Mouse (Mus musculus): ENCODE measurements around the gene Gm11985. TPM values are rescaled to one million over a fixed set of nuclear protein-coding genes. Genes with fewer than 3 reads are reported as not detected.
"Not testable (repeated sequence)": the region's sequence is repeated elsewhere in the genome, so short reads cannot be mapped to it uniquely, and the experiment has no call there.

Gene Gm11985
- polyA plus RNA-seq, 1 experiment from 2014 or later: not detected

DNA sequence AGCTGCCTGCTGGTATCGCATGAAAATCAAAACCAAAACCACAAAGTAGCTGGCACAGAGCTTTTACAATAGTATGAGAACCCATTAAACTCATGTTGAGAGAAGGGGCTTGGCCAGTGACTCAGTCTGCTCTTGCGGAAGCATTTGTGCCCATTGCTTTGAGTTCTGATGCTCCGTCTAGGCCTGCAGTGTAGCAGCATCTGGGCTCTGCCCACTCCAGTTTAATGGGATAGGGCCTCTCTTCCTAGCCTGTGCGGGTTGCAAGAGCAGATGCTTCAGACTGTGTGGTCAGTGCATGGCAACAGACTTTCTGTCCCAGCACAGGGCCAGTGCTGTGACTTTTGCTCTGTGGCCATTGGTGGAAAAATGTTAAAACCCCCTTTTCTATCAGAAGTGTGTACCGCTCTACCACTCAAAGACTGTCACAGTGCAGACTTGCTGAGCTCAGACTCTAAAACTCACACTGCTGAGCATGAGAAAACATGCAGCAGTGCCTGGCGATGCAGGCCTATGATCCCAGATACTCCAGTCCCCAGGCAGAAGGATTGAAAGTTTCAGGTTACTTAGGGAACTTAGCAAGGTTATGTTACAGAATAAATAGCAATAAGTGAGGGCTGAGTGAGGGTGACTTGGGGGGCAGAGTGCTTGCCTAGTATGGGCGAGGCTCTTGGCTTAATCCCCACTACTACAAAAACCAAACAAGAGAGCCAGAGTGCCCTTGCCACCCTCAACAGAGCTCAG, 38.6 kb upstream of the Gm11985 start:
- Histone ChIP-seq H3K36me3 (ENCODE audit: control insufficient read depth, insufficient read depth, low read length) (no peaks in the 10 kb centered on the region), H3K27me3 (ENCODE audit: control insufficient read depth, insufficient read depth, low read length) (no peaks in the 10 kb centered on the region), H3K4me3 (ENCODE audit: low read depth, low read length) (no peak overlapping the region), H3K9ac (ENCODE audit: low read depth, low read length) (no peak overlapping the region), H3K4me1 (replicated peaks; ENCODE audit: control insufficient read depth, insufficient read depth, low read length) (no peaks in the 10 kb centered on the region), H3K9me3 (ENCODE audit: control insufficient read depth, low read length) (no peaks in the 10 kb centered on the region), H3K27ac (ENCODE audit: low read depth, low read length) (no peak overlapping the region), H3K4me2 (replicated peaks; ENCODE audit: low read depth, low read length) (no peak overlapping the region)
- ATAC-seq (ENCODE audit: low FRiP score) (no peak), DNase-seq (ENCODE audit: low spot score) (no peak)
- WGBS: 77% methylated on average over 7 of the region's 7 CpGs

DNA sequence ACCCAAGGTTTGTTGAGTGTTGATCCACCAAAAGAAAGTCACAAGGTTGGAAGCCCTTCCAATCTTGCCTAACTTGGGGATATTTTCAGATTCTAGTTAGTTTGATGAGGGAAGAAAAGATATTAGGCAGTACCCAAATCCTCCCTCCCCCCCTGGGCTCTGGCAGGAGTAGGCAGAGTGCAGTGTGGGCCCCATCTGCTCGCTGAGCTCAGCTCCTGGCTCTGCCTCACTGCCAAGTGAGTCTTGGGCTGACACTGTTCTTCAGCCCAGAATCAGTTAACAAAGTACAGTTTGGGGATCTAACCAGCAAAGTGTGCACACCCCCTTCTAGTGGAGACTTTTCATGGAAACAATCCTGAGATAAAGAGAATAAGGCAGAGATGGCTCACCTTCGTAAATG, 37.8 kb upstream of the Gm11985 start:
- Histone ChIP-seq H3K27me3 (ENCODE audit: control insufficient read depth, insufficient read depth, low read length) (no peaks in the 10 kb centered on the region), H3K27ac (ENCODE audit: low read depth, low read length) (no peak overlapping the region), H3K9ac (ENCODE audit: low read depth, low read length) (no peak overlapping the region), H3K9me3 (ENCODE audit: control insufficient read depth, low read length) (no peaks in the 10 kb centered on the region), H3K4me1 (replicated peaks; ENCODE audit: control insufficient read depth, insufficient read depth, low read length) (no peaks in the 10 kb centered on the region), H3K4me2 (replicated peaks; ENCODE audit: low read depth, low read length) (no peak overlapping the region), H3K36me3 (ENCODE audit: control insufficient read depth, insufficient read depth, low read length) (no peaks in the 10 kb centered on the region), H3K4me3 (ENCODE audit: low read depth, low read length) (no peak overlapping the region)
- WGBS: 81% methylated on average over 2 of the region's 2 CpGs
- DNase-seq (ENCODE audit: low spot score) (no peak), ATAC-seq (ENCODE audit: low FRiP score) (no peak)

DNA sequence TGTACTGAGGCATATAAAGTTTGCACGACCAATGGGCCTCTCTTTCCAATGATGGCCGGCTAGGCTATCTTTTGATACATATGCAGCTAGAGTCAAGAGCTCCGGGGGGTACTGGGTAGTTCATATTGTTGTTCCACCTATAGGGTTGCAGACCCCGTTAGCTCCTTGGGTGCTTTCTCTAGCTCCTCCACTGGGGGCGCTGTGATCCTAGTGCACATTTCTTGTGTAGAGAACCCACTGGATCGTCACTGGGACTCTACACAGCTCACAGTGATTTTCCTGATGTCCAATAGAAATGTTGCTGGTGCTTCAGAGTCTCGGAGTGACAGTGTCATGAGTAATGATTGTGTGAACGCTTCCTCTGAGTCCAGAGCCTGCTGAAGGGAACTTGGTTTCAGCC, 33.5 kb upstream of the Gm11985 start:
- not testable (repeated sequence) for H3K9ac ChIP-seq (ENCODE audit: low read depth, low read length); H3K36me3 ChIP-seq (ENCODE audit: control insufficient read depth, insufficient read depth, low read length); H3K4me3 ChIP-seq (ENCODE audit: low read depth, low read length); H3K27ac ChIP-seq (ENCODE audit: low read depth, low read length); H3K4me2 ChIP-seq (replicated peaks; ENCODE audit: low read depth, low read length); H3K4me1 ChIP-seq (replicated peaks; ENCODE audit: control insufficient read depth, insufficient read depth, low read length); H3K27me3 ChIP-seq (ENCODE audit: control insufficient read depth, insufficient read depth, low read length); H3K9me3 ChIP-seq (ENCODE audit: control insufficient read depth, low read length); ATAC-seq (ENCODE audit: low FRiP score)
- 77% methylated on average over 8 of the region's 8 CpGs for WGBS
- DNase-seq (ENCODE audit: low spot score): peak; percentile 19

DNA sequence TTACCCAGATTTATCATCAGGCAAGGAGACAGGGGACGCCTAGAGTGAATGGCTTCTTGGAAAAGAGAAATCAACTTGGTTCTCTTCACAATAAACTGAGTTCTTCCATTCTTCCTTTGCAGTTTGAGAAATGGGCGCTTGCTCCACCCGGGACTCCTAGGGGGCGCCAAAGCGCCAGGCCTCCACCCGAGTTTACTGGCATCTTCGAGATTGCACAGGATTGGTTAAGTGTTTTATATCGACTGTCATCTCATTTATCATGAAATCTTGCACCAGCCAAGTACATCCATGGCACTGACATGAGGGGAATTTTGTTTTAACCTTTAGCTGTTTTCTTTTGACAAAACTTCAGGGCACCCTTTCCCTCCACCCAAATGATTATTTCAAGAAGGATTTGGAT, 27.3 kb upstream of the Gm11985 start:
- peaks cover 27% of the 10 kb centered on the region for H3K27me3 ChIP-seq (ENCODE audit: control insufficient read depth, insufficient read depth, low read length)
- no peaks in the 10 kb centered on the region for H3K9me3 ChIP-seq (ENCODE audit: control insufficient read depth, low read length)
- H3K4me1 ChIP-seq (replicated peaks; ENCODE audit: control insufficient read depth, insufficient read depth, low read length): no peaks in the 10 kb centered on the region; the same call in 1 of the 2 replicates
- no peak overlapping the region for H3K4me3 ChIP-seq (ENCODE audit: low read depth, low read length)
- DNase-seq (ENCODE audit: low spot score) (peak; percentile 80), ATAC-seq (ENCODE audit: low FRiP score) (no peak)
- H3K27ac ChIP-seq (ENCODE audit: low read depth, low read length): no peak overlapping the region
- no peak overlapping the region for H3K4me2 ChIP-seq (replicated peaks; ENCODE audit: low read depth, low read length)
- H3K9ac ChIP-seq (ENCODE audit: low read depth, low read length): no peak overlapping the region
- 15% methylated on average over 8 of the region's 8 CpGs for WGBS
- H3K36me3 ChIP-seq (ENCODE audit: control insufficient read depth, insufficient read depth, low read length): no peaks in the 10 kb centered on the region

DNA sequence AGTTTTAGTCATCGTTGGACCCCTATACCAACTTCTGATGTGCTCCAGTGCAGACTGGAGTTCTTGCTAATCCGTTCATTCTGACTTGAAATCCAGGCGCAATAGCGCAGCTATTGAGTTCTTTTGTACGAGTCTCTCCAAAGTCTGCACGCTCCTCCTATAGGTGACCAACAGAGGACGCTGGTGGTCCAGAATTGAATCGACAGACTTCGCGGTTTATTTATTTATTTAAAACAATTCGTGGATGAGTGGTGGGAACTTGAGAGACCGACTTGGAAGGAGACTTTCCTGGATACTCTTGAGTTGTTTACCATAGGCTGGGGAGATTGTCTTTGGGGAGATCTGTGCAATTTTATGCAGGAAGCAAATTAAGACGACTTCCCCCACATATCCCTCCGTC, 26.4 kb upstream of the Gm11985 start:
- Histone ChIP-seq H3K4me3 (ENCODE audit: low read depth, low read length) (peak overlapping the region; percentile 59; the same call in 1 of the 2 replicates), H3K27ac (ENCODE audit: low read depth, low read length) (no peak overlapping the region), H3K9me3 (ENCODE audit: control insufficient read depth, low read length) (no peaks in the 10 kb centered on the region), H3K4me1 (replicated peaks; ENCODE audit: control insufficient read depth, insufficient read depth, low read length) (no peaks in the 10 kb centered on the region; the same call in 1 of the 2 replicates), H3K9ac (ENCODE audit: low read depth, low read length) (no peak overlapping the region), H3K27me3 (ENCODE audit: control insufficient read depth, insufficient read depth, low read length) (peaks cover 27% of the 10 kb centered on the region), H3K4me2 (replicated peaks; ENCODE audit: low read depth, low read length) (peak overlapping the region; percentile 91), H3K36me3 (ENCODE audit: control insufficient read depth, insufficient read depth, low read length) (no peaks in the 10 kb centered on the region)
- DNase-seq (ENCODE audit: low spot score): peak; percentile 77
- no peak for ATAC-seq (ENCODE audit: low FRiP score)
- WGBS: 9% methylated on average over 14 of the region's 14 CpGs

DNA sequence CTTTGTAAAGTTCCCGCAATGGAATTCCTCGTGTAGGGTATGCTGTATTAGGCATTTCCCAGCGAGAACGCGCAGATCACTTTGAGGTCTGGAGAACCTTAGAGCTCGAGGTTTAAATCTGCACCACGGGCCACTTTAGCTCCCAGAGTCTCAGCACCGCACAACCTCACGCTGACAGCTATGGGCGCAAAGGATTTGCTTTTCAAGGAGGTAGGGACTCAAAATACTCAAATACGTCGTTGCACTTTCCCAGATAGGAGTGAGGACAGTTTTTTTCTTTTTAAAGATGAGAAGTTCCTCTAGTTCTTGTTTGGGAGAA, 25.9 kb upstream of the Gm11985 start:
- no peak for DNase-seq (ENCODE audit: low spot score)
- peak; percentile 13; the same call in 1 of the 2 replicates for ATAC-seq (ENCODE audit: low FRiP score)

DNA sequence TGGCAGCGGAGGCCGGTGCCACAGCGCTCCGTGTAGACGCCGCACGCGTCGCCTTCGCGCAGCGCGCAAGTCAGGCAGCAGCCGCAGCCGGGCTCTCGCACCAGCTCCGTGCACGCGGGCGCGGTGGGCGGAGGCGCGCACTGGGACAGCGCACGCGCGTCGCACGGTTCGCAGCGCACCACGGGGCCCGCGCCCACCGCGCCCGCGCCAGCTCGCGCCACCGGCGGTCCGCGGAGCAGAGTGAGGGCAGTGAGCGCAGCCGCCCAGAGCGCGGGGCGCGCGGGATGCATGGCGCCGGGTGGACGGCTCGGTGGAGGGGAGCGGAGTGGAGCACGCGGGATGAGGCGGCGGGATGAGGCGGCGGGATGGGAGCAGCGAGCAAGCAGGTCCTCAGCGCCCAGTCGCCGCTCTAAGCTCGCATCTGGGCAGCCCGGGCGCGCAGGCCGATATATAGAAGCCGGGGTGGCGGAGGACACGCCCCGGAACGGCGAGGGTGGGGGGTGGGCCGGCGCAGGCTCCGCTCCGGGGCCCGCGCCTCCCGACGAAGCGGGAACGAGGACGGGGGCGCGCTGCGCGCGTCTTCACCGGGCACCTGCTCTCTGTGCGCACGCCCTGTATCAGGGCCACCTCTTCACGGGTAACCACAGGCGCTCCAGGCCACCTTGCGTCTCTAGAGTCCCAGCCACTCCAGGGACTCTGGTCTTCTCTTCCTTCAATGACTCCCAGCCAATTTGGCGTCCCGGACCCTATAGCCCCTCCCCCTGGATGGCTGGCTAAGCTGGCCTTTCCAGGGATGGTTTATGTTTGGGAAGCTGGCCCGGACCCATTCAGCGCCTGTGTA, 25.4 kb upstream of the Gm11985 start, which contains the start of gene Igfbp3:
Gene Igfbp3, minus strand, starts transcription at position 423 of the 841 bp plus-strand sequence.
- Histone ChIP-seq H3K27ac (ENCODE audit: low read depth, low read length) (no peak within 1 kb of the TSS), H3K4me2 (replicated peaks; ENCODE audit: low read depth, low read length) (peak within 1 kb of the TSS; percentile 91), H3K4me1 (replicated peaks; ENCODE audit: control insufficient read depth, insufficient read depth, low read length) (no peaks in the 10 kb centered on the region; the same call in 1 of the 2 replicates), H3K36me3 (ENCODE audit: control insufficient read depth, insufficient read depth, low read length) (no peaks in the 10 kb centered on the region), H3K9me3 (ENCODE audit: control insufficient read depth, low read length) (no peaks in the 10 kb centered on the region), H3K27me3 (ENCODE audit: control insufficient read depth, insufficient read depth, low read length) (peaks cover 27% of the 10 kb centered on the region), H3K4me3 (ENCODE audit: low read depth, low read length) (peak within 1 kb of the TSS; percentile 59), H3K9ac (ENCODE audit: low read depth, low read length) (peak within 1 kb of the TSS; percentile 61)
- peak; percentile 86 for ATAC-seq (ENCODE audit: low FRiP score)
- under 1% methylated on average over 81 of the region's 104 CpGs for WGBS
- peak; percentile 81 for DNase-seq (ENCODE audit: low spot score)

More for the DNA sequence above, 25.9 kb upstream of the Gm11985 start:
- Histone ChIP-seq H3K4me1 (replicated peaks; ENCODE audit: control insufficient read depth, insufficient read depth, low read length) (no peaks in the 10 kb centered on the region; the same call in 1 of the 2 replicates), H3K4me2 (replicated peaks; ENCODE audit: low read depth, low read length) (peak overlapping the region; percentile 91), H3K4me3 (ENCODE audit: low read depth, low read length) (peak overlapping the region; percentile 59), H3K9me3 (ENCODE audit: control insufficient read depth, low read length) (no peaks in the 10 kb centered on the region), H3K27me3 (ENCODE audit: control insufficient read depth, insufficient read depth, low read length) (peaks cover 27% of the 10 kb centered on the region), H3K9ac (ENCODE audit: low read depth, low read length) (peak overlapping the region; percentile 61; the same call in 1 of the 2 replicates), H3K36me3 (ENCODE audit: control insufficient read depth, insufficient read depth, low read length) (no peaks in the 10 kb centered on the region), H3K27ac (ENCODE audit: low read depth, low read length) (no peak overlapping the region)
- 2% methylated on average over 12 of the region's 12 CpGs for WGBS

DNA sequence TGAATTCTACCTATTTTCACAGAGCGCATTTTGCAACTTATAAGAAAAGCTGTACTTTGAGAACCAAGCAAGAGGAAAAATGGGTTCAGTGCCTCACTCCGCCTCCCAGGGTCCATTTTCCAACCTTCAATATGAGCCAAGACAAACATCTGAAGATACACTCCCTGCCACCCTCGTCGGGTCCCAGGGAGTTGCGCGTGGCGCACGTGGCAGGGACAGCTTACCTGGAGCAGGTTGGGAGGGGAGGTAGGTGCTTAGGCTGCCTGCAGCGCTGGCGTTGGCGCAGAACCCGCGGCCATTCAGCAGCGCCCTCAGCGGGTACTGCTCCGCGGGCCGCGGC, 24.8 kb upstream of the Gm11985 start:
- H3K9me3 ChIP-seq (ENCODE audit: control insufficient read depth, low read length): no peaks in the 10 kb centered on the region
- no peaks in the 10 kb centered on the region for H3K36me3 ChIP-seq (ENCODE audit: control insufficient read depth, insufficient read depth, low read length)
- H3K9ac ChIP-seq (ENCODE audit: low read depth, low read length): peak overlapping the region; percentile 61; the same call in 1 of the 2 replicates
- DNase-seq (ENCODE audit: low spot score) (no peak), ATAC-seq (ENCODE audit: low FRiP score) (no peak)
- peak overlapping the region; percentile 91 for H3K4me2 ChIP-seq (replicated peaks; ENCODE audit: low read depth, low read length)
- H3K4me1 ChIP-seq (replicated peaks; ENCODE audit: control insufficient read depth, insufficient read depth, low read length): no peaks in the 10 kb centered on the region; the same call in 1 of the 2 replicates
- peaks cover 27% of the 10 kb centered on the region for H3K27me3 ChIP-seq (ENCODE audit: control insufficient read depth, insufficient read depth, low read length)
- H3K27ac ChIP-seq (ENCODE audit: low read depth, low read length): no peak overlapping the region
- 3% methylated on average over 14 of the region's 19 CpGs for WGBS
- peak overlapping the region; percentile 59 for H3K4me3 ChIP-seq (ENCODE audit: low read depth, low read length)

Measured in hindbrain, embryonic 11.5 days (tissue).